Mouse (Mus musculus): Measurements from ENCODE around the gene Clspn. TPM values are rescaled to one million over a fixed set of nuclear protein-coding genes. Genes with fewer than 3 reads are reported as not detected.
A peak's percentile ranks its signal among the peaks of the same experiment; 100 is the strongest.

Gene Clspn
- total RNA-seq, 4 experiments from 2014 or later: 0.44 to 1.8 (median 1.0) TPM

DNA sequence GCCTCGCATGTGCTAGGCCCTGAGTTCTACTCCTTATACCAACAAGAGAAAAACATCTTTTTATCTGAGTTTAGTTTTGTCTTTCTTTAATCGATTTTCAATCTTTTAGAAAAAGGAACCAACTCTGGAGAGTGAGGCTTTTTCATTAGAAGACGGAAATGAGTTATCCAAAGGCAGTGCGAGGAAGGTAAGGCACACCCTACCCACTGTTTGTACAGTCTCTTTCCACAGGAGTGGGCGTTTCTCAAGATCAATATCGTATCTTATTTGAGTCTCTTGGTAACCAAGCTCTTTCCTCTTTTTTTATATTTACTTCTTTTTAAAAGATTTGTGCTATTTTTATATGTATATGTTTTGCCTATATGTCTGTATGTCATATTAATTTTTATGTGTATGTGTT is 7.1 kb downstream of the Clspn start:
- no peak for DNase-seq

DNA sequence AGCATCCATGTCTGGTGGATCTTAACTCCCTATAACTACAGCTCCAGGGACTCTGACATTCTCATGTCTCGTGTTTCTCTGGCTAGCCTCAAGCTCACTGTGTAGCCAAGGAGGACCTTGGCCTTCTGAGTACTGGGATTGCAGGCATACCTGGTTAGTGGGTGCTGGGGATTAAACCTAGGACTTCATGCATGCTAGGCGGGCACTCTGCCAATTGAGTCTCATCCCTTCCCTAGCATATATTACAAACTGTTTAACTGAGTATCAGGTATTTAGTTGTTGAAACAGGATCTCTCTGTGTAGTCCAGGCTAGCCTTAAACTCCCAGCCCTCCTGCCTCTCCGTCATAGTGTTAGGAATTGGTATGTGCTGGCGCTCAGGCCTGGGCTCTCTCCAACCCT is 10.5 kb downstream of the Clspn start:
- DNase-seq: no peak

DNA sequence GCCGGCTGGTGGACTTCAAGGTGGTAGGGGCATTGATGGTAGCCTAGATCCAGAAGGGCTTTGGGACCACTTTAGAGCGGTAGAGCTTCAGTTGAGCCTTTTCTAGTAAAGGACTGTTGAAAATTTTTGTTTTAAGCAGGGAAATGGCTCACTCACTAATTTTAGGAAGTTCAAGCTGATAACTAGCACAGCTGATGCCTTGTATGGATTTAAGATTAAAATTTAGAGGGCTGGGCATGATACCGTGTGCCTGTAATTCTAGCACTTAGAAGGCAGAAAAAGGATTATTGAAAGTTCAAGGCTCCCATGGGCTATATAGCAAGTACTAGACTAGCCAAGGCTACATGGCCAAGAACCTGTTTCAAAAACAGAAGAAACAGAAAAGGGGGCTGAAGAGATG is 13.0 kb downstream of the Clspn start:
- no peak for DNase-seq

DNA sequence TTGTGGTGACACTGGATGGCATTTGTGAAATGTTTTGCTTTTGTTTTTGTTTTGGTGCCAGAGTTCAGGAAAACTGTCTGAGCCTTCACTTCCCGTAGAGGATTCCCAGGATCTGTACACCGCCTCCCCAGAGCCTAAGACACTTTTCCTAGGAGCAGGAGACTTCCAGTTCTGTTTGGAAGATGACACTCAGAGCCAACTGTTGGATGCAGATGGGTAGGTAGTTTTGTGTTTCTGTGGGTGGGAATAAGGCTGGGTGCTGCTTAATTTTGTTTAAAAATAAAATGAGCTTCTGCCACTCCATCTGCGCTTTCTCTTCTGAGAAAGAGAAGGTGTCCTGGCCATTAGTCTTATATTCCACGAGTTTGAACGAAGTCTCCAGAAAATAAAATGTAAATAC is 19.5 kb downstream of the Clspn start:
- DNase-seq: no peak

DNA sequence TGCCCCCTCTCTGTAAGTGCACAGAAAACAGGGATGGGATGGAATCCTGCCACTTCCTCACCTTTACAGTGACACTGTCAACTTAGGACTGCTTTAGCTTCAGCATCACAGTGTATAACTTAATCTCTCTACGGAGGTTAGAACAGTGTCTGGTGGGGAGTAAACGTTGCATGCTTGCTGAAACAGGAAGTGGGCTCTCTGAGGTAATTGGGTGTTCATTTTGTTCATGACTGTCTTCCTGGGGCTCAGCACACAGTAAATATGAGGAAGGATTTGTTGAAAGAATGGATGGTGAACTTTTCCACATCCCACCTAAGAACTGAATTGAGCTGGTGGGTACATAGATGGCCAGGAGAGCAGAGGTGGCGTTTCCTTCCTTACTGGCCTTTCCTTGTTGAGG is 21.2 kb downstream of the Clspn start:
- no peak for DNase-seq

DNA sequence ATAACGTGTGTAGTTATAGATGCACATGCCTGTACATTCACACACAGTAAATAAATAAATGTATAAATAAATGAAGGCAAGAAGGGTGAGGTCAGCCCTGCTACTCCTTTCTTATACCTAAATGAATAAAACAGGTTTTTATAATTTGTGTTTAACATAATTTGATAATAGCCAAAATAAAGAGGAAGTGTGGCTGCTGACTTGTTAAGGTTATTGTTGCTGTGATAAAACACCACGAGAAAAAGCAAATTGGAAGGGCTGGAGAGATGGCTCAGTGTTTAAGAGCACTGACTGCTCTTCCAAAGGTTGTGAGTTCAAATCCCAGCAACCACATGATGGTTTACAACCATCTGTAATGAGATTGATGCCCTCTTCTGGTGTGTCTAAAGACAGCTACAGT is 22.3 kb downstream of the Clspn start:
- no peak for DNase-seq

DNA sequence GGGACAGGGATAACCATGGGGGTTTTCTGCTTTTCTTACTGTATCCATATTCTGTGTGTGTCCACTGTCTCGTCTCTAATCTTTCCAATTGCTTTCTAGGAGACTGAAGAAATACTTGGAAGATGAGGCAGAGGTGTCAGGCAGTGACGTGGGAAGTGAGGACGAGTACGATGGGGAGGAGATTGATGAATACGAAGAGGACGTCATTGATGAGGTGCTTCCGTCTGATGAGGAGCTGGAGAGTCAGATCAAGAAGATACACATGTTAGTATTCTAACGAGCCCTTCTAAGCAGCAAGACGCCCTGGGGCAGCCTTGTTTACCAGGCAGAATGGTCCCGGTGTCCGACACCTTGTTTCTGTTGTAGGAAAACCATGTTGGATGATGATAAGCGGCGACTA is 29.0 kb downstream of the Clspn start:
- DNase-seq: no peak

DNA sequence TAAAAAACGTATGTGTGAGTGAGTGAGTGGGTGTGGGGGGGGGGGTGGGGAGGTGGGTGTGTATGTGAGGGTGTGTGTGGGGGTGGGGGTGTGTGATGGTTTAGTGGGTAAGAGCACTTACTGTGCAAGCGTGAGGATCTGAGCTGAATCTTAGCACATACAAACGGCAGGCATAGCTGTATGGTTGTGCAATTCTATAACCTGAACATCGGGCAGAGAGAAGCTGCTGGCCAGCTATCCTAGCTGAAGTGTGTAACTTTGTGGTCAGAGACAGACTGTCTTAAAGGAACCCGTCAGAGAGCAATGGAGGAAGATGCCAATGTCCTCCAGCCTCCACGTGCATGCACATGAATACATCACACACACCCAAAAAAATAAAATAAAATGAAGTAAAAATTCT is 35.3 kb downstream of the Clspn start:
- DNase-seq: no peak

DNA sequence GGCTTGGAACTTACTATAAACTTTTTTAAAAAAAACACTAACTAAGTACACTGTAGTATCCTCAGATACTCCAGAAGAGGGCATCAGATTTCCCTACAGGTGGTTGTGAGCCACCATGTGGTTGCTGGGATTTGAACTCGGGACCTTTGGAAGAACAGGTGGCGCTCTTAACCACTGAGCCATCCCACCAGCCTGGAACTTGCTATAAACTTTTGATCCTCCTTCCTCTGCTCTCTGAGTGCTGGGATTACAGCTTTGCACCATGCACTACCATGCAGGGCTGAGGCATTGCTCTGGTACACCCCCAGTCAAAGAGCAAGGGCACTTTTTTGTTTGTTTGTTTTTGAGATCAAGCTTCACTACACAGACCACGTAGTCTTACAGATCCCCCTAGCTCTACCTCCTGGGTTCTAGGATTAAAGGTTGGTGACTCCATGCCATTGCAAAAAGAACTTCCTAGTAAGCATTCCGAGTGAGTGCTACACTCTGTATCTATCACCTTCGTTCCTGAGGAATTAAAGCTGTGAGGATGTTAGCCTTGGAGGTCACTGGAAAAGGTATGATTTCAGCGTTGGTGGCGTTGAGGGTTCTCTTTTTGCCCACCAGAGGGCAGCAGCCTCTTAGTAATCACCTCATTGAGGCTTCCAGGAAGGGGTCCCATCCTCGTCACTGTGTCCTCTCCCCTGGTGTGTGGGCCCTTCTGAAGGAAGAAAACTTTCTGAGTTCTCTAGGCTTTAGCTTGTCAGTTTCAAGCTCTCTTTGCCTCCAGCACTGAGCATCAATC is 43.4 kb downstream of the Clspn start:
- no peak for DNase-seq

DNA sequence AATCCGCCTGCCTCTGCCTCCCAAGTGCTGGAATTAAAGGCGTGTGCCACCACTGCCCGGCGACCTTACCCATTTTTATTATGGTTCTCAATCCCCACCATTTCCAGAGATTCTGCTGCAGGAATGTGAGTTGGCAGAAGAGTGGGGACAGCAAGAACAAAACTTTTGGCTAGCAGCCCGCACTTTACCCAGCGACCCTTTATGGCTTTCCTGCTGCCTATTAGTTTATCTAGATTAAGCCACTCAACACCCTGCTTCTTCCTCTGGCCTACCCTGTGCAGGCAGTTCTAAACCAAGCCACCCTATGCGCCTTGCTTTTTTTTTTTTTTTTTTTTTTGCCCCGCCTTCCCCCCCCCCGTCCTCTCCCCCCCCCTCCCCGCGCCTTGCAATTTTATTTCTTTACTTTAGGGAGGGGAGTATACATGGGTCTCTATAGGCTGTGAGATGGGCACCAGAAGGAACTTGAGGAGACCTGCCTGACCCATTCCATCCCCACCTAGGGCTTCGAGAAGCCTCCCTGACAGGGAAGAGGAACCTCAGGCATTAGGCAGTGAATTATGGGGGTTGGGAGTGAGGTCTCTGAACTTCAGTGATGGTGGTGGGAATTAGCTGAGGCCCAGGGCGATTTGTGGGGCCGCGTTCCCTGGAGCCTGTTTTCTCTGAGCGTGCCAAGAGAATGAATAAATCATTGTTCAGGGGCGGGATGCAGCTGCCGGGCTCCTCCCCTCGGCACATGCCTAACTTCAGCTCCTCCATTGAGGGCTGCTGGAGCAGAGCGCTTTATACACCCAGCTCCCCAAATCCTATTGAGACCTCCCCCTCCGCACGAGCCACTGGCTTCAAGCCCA is 45.1 kb downstream of the Clspn start:
- DNase-seq: peak; percentile 28

DNA sequence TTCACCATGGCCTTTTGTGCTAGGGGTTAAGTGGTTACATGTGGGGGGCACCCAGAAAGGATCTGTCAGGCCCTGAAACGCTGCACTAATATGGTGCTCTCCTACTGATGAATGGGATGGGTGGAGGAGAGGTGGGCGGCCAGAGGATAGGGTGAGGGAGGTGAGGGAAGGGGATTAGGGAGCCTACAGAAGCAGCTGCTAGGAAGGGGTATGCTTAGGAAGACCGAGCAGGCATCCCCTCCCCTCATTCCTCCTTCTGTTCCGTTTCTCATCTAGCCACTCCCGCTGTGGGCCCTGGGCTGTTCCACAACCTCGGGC is 45.7 kb downstream of the Clspn start:
- no peak for DNase-seq

DNA sequence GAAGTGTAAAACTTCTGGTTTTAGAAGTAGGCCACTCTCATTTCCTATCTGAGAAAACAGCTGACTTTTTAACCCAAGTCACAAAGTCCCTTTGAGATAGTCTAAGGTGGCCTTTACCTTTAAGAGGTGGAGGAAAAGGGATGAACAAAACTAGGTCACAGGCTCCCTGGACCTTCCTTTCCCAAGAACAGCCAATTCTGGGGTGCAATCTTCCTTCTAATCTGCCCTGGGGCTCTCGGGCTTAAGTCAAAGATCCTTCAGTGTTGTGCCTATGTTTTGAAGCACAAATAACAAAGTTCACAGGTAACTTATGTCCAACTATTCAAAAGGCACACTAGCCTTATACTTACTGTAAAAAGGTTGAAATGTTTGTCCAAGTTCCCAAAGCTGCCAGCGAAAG is 47.4 kb downstream of the Clspn start:
- DNase-seq: no peak

DNA sequence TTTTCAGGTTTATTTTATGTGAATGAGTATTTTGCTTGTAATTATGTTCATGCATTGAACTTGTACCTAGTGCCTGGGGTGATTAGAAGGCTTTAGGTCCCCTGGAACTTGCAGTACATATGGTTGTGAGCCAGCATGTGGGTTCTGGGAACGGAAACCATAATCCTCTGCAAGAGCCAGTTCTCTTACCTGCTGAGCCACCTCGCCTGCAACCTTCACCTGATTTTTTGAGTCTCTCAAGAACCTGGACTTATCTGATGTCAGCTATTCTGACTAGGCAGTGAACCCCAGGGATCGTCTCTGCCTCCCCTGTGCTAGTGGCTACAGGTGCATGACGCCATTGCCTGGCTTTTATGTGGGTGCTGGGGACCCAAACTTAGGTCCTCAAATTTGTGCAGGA is 49.0 kb downstream of the Clspn start:
- DNase-seq: no peak

DNA sequence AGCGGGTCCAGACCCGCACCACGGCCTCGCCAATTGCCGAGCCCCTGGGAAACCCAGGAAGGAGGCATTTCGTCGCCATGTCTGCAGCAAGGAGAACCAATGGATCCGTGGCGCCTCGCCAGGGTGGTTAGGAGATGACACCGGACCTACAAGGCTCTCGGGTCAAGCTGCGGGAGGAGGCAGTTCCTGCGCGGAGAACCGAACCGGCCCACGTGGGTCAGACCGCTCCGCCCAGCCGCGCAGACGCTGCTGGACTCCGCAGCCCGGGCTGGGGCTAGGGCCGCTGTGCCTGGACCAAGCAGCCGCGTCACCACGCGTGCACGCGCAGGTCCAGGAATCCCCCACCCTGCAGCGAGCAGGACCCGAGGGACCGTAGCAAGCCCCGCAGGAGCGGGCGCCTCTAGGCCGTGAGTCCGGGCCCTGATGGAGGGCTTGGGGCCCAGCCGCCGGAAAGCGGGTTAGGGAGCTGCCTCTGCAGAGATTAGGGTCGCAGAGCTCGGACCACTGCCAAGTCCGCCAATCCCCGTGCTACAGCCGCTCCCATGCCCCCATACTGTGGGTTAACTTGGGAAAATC is 53.0 kb downstream of the Clspn start, which contains the start of gene 5730409E04Rik:
Gene 5730409E04Rik (plus strand): TSS at position 213 of the 576 bp plus-strand sequence.
- DNase-seq: peak; percentile 88

DNA sequence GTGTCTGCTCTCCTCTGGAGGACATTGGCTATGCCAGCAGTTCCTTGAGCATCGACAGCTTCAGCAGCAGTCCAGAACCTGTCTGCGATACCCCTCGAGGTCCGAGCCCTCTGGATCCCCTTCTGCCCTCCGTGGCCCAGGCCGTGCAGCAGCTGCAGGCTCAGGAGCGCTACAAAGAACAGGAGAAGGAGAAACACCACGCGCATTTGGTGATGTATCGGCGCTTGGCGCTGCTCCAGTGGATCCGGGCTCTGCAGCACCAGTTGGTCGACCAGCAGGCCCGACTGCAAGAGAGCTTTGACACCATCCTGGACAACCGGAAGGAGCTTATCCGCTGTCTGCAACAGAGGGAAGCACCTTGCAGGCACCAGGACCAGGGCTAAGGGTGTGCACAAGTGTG is 55.3 kb downstream of the Clspn start:
- DNase-seq: no peak

DNA sequence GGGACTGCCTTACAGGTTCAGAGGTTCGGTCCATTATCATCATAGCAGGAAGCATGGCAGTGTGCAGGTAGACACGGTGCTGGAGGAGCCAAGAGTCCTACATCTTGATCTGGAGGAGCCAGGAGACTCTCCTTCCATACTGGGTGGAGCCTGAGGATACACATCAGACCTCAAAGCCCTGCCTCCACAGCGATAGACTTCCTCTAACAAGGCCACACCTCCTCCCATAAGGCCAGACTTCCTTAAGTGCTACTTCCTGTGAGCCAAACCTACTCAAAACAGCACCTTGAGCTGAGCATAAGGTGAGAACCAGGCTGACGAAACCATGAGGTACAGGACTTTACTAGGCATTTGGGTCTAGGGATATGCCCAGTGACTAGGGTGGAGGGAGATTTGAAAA is 59.6 kb downstream of the Clspn start:
- no peak for DNase-seq

DNA sequence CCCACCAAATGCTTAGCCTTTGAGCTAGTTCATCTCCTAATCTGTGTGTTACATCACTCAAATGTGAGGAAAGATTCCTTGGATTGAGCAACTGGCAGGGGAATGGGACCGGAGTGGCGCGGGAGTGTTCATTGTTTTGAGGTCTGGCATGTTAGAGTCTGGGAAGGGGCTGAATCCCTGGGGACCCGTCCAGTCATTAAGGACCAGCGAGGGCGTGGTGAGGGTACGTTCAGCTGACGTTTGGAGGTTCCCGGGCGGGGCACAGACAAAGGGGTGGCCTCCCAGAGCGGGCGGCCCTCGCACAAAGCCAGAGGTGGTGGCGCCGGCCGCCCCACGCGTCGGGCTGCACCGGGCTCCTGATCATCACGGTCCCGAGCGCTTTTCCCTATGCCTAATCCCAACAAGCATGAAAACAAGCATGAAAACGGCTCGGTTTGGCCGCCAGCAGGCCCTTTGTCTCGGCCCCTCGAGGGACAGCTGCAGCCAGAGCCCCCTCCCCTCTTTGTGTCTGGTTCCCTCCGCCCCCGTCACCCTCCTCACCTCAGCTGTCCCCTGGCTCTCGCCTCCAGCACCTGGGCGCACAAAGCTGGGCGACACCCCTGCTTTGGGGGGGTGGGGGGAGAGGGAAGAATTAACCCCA is 63.1 kb downstream of the Clspn start:
- no peak for DNase-seq

DNA sequence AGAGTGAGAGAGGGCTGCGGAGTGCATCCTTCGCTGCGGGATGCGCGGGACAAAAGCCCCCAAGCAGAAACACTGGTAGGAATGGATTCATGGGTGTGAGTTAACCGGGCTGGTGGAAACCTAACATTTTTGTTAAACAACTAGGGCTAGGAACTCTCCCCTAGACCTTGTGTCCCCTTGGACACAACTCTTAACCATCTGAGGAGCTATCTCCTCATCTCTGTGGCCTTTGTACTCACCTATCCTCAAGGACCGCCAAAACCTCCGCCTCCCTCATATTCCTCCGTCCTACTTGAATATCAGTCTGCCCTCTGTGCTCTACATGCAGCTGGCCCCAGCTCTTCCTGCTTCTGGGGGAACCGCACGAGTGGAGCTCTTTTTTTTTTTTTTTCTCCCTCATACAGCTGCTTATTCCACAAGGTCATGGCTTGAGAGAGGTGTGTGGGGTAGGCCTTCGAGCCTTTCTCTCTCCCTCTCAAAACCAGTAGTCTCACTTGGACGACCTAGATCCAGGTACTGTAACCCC is 63.7 kb downstream of the Clspn start:
- no peak for DNase-seq

DNA sequence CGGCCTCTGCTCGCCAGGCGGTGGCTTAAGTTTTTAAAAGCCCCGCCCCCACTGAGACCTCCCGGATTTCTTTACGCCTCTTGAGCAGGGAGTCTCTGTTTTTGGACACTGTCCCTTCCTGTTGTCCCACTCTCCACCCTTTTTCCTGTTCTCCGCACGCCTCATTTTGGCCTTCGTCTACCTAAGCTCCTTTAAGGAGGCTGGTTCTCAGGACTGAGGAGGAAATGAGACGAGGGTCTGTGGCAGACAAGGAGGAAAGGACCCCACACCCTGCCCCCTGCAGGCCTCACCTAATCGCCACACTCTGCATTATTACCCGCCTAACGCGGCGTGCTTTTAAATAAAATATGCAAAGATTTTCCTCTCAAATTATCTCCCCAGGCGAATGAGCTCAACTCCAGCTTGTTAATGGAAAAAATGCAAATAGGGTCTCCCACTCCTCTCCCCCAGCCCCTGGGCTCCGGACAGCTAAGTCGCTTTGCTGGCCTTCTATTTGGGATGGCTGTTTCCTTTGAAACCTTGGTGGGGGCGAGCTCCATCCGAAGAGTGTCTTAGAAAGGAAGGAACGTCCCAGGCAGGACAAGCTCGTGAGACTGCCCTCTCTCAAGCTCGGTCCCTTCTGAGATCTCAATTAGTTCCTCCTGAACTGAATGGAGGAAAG is 70.4 kb downstream of the Clspn start:
- no peak for DNase-seq

DNA sequence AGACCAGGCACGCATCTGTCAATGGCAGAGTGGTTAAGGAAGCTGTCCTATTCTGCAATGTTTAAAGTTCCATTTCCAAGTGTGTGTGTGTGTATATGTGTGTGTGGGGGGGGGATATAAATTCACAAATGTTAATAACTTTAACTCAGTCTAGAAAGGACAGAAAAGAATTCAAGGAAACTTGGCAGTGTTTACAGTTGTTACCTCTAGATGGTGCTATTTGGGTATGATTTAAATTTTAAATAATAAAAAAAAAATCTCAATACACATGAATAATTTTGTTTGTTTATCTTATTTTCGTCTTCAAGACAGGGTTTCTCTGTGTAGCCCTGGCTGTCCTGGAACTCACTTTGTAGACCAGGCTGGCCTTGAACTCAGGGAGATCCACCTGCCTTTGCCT is 75.2 kb downstream of the Clspn start:
- DNase-seq: no peak

DNA sequence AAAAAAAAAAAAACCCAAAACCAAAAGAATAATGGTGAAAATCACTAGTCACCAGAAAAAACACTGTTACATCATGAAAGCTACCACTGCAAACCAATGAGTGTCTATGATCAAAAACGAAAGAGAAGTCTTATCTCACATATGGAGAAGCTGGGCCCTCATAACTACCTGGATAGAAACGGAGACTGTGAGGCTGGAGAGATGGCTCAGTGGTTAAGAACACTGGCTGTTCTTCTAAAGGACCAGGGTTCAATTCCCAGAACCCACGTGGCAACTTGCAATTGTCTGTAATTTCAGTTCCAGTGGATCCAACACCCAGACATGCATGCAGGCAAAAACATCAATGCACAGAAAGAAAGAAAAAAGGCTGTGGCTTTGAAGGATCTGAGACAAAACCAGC is 75.9 kb downstream of the Clspn start:
- no peak for DNase-seq

DNA sequence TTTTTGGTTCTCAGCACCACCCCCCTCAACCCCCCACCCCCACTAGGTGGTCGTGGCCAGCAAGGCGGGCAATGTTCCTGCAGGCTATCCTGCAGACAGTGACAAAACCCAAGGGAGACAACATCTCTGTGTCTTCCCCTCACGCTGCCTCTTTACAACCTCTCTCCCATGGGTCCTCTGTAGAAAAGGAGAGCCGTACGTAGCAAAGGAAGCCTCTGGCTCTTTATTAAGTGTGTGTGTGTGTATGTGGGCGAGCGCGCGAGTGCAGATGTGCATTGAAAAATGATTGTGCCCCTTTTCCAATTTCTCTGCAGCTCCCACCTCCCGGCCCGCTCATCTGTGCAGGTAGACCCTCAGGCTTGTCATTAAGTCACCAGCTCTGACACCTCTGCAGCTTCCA is 79.6 kb downstream of the Clspn start:
- no peak for DNase-seq
